Mouse (Mus musculus): ENCODE measurements around the gene Lhb.
"Not testable (repeated sequence)": the region's sequence is repeated elsewhere in the genome, so short reads cannot be mapped to it uniquely, and the experiment has no call there.

Lhb gene

GRCm38 (mm10) chr7:45420615-45420919 lies at the start of gene Lhb:
TSS of gene Lhb (plus strand) at chr7:45420820.
- DNase-seq (ENCODE audit: low spot score), result no peak

GRCm38 (mm10) chr7:45372371-45372770 lies 48.2 kb upstream of the Lhb start:
- no peak for DNase-seq (ENCODE audit: low spot score)

GRCm38 (mm10) chr7:45374620-45375019 lies 46.0 kb upstream of the Lhb start:
- DNase-seq (ENCODE audit: low spot score), result no peak

GRCm38 (mm10) chr7:45376057-45376456 lies 44.6 kb upstream of the Lhb start:
- no peak for DNase-seq (ENCODE audit: low spot score)

- no peak for DNase-seq (ENCODE audit: low spot score)
Observed at GRCm38 (mm10) chr7:45386077-45386476, 34.5 kb upstream of the Lhb start.

GRCm38 (mm10) chr7:45395129-45395541 lies 25.5 kb upstream of the Lhb start:
- DNase-seq (ENCODE audit: low spot score), result no peak

- peak; percentile 100 for DNase-seq (ENCODE audit: low spot score)
Observed at GRCm38 (mm10) chr7:45395578-45396336, 24.9 kb upstream of the Lhb start, which contains the start of gene Snrnp70. TSS of gene Snrnp70 (minus strand) at chr7:45395742.

- not testable (repeated sequence) for DNase-seq (ENCODE audit: low spot score)
Observed at GRCm38 (mm10) chr7:45396337-45396775, 24.3 kb upstream of the Lhb start.

- DNase-seq (ENCODE audit: low spot score), result no peak
Observed at GRCm38 (mm10) chr7:45396787-45397186, 23.8 kb upstream of the Lhb start.

- DNase-seq (ENCODE audit: low spot score), result no peak
Observed at GRCm38 (mm10) chr7:45401521-45402085, 19.0 kb upstream of the Lhb start.

- peak; percentile 69 for DNase-seq (ENCODE audit: low spot score)
Observed at GRCm38 (mm10) chr7:45403532-45404261, 16.9 kb upstream of the Lhb start.

GRCm38 (mm10) chr7:45405091-45406075 lies 15.2 kb upstream of the Lhb start, which contains the start of gene Kcna7:
TSS of gene Kcna7 (plus strand) at chr7:45405653.
- DNase-seq (ENCODE audit: low spot score), result peak; percentile 80

- DNase-seq (ENCODE audit: low spot score), result no peak
Observed at GRCm38 (mm10) chr7:45406157-45407156, 14.2 kb upstream of the Lhb start.

GRCm38 (mm10) chr7:45407836-45408235 lies 12.8 kb upstream of the Lhb start:
- no peak for DNase-seq (ENCODE audit: low spot score)

GRCm38 (mm10) chr7:45408351-45408750 lies 12.3 kb upstream of the Lhb start:
- DNase-seq (ENCODE audit: low spot score), result no peak

GRCm38 (mm10) chr7:45408949-45409348 lies 11.7 kb upstream of the Lhb start:
- no peak for DNase-seq (ENCODE audit: low spot score)

GRCm38 (mm10) chr7:45409497-45410163 lies 11.0 kb upstream of the Lhb start:
- no peak for DNase-seq (ENCODE audit: low spot score)

GRCm38 (mm10) chr7:45412421-45412820 lies 8.2 kb upstream of the Lhb start:
- no peak for DNase-seq (ENCODE audit: low spot score)

GRCm38 (mm10) chr7:45413113-45413863 lies 7.3 kb upstream of the Lhb start, which contains the start of gene Ntf5:
TSS of gene Ntf5 (plus strand) at chr7:45413695.
- peak; percentile 57 for DNase-seq (ENCODE audit: low spot score)
